Mouse (Mus musculus) naive thymus-derived CD4-positive, alpha-beta T cell, adult 2 months (primary cell): Measurements from ENCODE around the gene Olfr1.

Experiments used
- DNase-seq: peaks from one replicate; pipeline ENCODE4 v3.0.0-alpha.2; 2011; ENCODE audit warnings: low read depth

The Olfr1 gene

DNA sequence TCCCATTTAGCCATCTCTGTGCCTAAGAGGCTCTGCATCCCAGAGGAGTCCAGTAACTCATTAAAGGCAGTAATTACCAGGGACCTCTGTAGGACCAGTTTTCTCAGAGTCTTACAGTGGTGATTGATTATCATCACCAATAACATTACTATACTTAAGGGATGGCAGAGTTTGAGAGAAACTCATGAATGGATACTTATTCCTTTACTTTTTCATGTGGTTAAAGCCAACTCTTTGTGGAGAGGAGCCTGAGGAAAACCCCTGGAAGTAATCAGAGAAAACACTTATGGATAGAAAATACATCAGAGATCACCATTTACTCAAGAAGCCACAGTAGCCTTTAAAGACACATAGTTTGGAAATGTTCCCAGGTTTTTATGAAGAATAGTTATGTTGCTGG, at the start of gene Olfr1:
Olfr1 (minus strand) TSS at position 101 of the 400 bp plus-strand sequence.
- no peak for DNase-seq

DNA sequence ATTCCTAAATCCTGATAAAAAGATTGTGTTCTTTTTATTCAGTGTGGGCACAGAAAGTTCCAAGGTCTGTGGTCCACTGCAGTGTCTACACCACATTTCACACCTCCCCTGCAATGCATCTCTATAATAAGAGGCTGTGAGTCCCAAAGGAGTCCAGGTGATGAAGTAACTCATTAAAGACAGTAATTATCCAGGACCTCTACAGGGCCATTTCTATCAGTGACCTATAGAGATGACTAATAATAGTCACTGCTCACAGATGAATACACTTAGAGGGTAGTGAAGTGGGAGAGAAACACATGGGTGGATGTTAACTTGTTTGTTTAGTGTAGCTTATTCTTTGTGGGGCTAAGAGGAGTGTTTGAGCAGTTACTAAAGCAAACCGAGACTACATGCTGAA, 29.0 kb upstream of the Olfr1 start, which contains the start of gene Olfr378:
Olfr378 (minus strand) TSS at position 101 of the 400 bp plus-strand sequence.
- DNase-seq: no peak

DNA sequence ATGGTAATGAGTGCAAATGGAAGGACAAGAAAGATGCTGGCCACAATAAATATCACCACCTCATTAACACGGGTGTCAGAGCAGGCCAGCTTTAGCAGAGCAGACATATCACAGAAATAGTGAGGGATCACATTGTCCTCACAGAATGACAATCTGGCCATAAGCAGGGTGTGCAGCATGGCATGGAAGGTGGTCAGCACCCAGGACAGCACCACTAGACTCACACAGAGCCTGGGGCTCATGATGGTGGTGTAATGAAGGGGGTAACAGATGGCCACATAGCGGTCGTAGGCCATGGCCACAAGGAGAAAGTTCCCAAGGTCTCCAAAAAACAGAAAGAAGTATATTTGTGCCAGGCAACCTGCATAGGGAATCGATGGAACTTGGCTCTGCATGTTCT, 4.0 kb downstream of the Olfr1 start:
- DNase-seq: no peak

DNA sequence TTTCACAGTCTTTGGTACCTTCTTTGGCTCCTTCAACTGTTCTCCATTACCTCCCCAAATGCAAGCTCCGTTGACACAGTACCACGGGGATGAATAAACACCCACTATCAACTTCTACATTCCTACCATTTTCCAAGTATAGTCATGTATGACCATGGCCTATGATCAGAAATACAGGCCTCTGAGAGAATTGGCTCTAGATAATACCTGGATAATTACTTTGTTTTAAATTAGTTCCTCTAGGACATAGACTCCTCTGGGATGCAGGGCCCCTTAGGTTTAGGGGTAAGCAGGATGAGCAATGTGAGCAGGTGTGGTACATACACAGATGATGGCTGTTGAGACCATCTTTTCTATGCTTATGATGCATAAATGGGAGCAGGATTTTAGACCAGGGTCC, 28.5 kb downstream of the Olfr1 start, which contains the start of gene Olfr376:
Olfr376 (plus strand) TSS at position 301 of the 400 bp plus-strand sequence.
- no peak for DNase-seq

DNA sequence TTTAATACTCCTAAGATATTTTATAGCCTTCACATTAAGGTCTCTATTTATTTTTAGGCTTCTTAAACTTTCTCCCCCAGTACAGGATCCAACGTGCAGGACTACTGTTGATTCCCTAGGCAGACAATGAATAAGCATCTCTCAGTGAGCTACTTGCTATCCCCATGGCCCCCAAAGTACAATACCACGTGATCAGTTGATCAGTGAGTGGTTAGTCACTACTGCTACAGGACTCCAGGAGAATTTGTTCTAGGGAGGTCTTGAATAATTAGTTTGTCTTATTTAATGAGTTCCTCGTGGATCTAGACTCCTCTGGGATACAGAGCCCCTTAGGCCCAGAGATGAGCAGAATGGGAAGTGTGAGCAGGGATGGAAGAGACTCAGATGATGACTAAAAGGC, 48.9 kb downstream of the Olfr1 start, which contains the start of gene Olfr20:
Olfr20 (plus strand) TSS at position 301 of the 400 bp plus-strand sequence.
- DNase-seq: no peak
